Mouse (Mus musculus): Measurements from ENCODE around the gene Tdg. TPM values are rescaled to one million over a fixed set of nuclear protein-coding genes. Genes with fewer than 3 reads are reported as not detected.

The Tdg gene
- polyA plus RNA-seq, 1 experiment from 2014 or later: 147 TPM

DNA sequence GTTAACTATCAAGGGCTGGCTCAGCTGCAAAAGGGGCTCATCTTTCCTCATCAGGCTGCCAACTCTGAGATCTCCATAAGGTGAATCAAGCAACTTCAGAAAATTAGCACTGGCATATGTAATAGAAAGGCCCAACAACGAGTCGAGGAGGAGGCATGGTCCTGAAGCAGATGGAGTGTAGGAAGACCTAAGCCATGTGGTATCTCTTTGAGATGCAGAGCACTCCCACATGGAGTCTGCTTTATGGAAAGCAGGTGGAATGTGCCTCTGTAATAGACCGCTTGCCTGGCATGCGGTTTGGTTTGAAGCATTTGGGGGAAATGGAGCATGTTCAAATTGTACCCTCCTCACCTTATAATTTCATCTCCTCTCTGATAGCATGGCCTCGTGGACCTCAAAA, 51.1 kb downstream of the Tdg start:
- ATAC-seq: no peak
- H3K27me3 ChIP-seq (ENCODE audit: control insufficient read depth, insufficient read depth, low read depth, low read length): no peaks in the 10 kb centered on the region
- WGBS: 92% methylated on average over 5 of the region's 5 CpGs

DNA sequence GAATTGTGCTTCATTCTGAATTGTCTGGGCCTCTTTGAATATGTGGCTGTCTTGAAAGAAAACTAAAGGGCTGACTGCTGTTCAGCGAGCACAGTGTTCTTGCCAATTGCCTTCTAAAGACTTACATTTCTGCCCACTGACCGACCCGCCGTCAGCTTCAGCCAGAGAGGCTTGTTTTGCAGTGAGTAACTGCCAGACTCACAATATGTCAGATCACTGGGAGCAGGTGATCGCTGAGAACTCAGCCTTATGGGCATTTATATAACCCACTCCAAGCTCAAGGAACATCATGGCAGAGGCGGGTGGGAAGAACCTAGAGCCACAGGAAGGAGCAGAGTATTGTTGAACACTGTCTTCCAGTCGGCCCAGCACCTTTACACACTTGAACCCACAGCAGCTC, 52.0 kb downstream of the Tdg start:
- Histone ChIP-seq H3K9me3 (replicated peaks; ENCODE audit: control insufficient read depth, low read length, poor library complexity, severe bottlenecking) (no peaks in the 10 kb centered on the region), H3K4me3 (ENCODE audit: low read depth, low read length) (no peak overlapping the region), H3K27me3 (ENCODE audit: control insufficient read depth, insufficient read depth, low read depth, low read length) (no peaks in the 10 kb centered on the region), H3K4me2 (ENCODE audit: low read length) (no peak overlapping the region), H3K27ac (ENCODE audit: low read length) (no peak overlapping the region), H3K4me1 (ENCODE audit: control insufficient read depth, insufficient read depth, low read length) (no peaks in the 10 kb centered on the region), H3K36me3 (ENCODE audit: control insufficient read depth, insufficient read depth, low read length) (no peaks in the 10 kb centered on the region), H3K9ac (ENCODE audit: low read depth, low read length) (no peak overlapping the region)
- ATAC-seq: no peak
- 87% methylated on average over 7 of the region's 7 CpGs for WGBS

More for the DNA sequence above, 51.1 kb downstream of the Tdg start:
- Histone ChIP-seq H3K9ac (ENCODE audit: low read depth, low read length) (no peak overlapping the region), H3K36me3 (ENCODE audit: control insufficient read depth, insufficient read depth, low read length) (no peaks in the 10 kb centered on the region), H3K27ac (ENCODE audit: low read length) (no peak overlapping the region), H3K4me1 (ENCODE audit: control insufficient read depth, insufficient read depth, low read length) (no peaks in the 10 kb centered on the region), H3K4me2 (ENCODE audit: low read length) (no peak overlapping the region), H3K4me3 (ENCODE audit: low read depth, low read length) (no peak overlapping the region), H3K9me3 (replicated peaks; ENCODE audit: control insufficient read depth, low read length, poor library complexity, severe bottlenecking) (no peaks in the 10 kb centered on the region)

DNA sequence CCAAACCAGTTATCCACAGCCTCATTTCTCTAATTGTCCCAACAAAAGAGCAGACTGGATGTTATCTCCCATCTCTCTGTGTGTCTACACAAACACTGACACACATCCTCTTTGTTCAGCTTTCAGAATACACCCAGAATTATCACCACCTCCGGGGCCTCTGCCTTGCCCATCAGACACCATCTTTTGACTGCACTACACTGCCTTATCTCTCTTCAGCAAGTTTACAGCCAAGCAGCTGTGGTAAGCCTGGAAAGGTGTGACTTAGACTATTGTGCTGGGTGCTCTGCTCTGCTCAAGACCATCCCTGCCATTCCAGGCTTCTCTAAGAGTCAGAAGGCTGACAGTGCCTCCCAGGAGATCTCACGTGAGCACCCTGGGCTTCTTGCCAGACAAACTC, 55.8 kb downstream of the Tdg start:
- ATAC-seq: no peak
- Histone ChIP-seq H3K27ac (ENCODE audit: low read length) (no peak overlapping the region), H3K9ac (ENCODE audit: low read depth, low read length) (no peak overlapping the region), H3K4me1 (ENCODE audit: control insufficient read depth, insufficient read depth, low read length) (peaks cover 3% of the 10 kb centered on the region; the same call in 1 of the 2 replicates), H3K9me3 (replicated peaks; ENCODE audit: control insufficient read depth, low read length, poor library complexity, severe bottlenecking) (no peaks in the 10 kb centered on the region), H3K27me3 (ENCODE audit: control insufficient read depth, insufficient read depth, low read depth, low read length) (no peaks in the 10 kb centered on the region), H3K4me3 (ENCODE audit: low read depth, low read length) (no peak overlapping the region), H3K36me3 (ENCODE audit: control insufficient read depth, insufficient read depth, low read length) (no peaks in the 10 kb centered on the region), H3K4me2 (ENCODE audit: low read length) (no peak overlapping the region)
- WGBS: 70% methylated on average over 2 of the region's 2 CpGs

DNA sequence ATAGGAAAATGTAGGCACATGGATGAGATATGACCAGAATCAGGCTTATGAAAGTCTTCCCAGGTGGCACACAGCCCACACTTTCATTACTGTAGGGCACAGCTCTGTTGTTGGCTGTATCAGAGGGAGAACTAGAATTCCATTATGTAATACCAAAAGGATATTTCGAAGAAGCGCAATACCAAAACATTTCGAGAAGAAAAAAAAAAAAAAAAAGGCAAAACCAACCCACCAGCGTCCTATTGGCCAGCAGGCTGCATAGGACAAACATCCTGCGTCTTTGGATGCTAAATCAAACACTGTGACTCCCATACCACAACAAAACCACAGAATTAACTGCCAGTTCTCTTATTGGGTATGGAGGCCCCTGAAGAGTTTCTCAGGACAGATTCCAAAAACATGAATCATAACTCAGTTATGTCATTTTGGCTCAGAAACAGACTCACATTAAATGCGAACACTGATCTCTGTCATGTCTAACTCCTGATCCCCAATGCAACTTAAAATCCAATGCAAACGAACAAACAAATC, 60.1 kb downstream of the Tdg start:
- 84% methylated on average over 7 of the region's 7 CpGs for WGBS
- no peak for ATAC-seq
- H3K9me3 ChIP-seq (replicated peaks; ENCODE audit: control insufficient read depth, low read length, poor library complexity, severe bottlenecking): no peaks in the 10 kb centered on the region
- H3K4me3 ChIP-seq (ENCODE audit: low read depth, low read length): no peak overlapping the region
- H3K27ac ChIP-seq (ENCODE audit: low read length): no peak overlapping the region
- no peaks in the 10 kb centered on the region for H3K36me3 ChIP-seq (ENCODE audit: control insufficient read depth, insufficient read depth, low read length)
- H3K27me3 ChIP-seq (ENCODE audit: control insufficient read depth, insufficient read depth, low read depth, low read length): no peaks in the 10 kb centered on the region
- peaks cover 4% of the 10 kb centered on the region for H3K4me1 ChIP-seq (ENCODE audit: control insufficient read depth, insufficient read depth, low read length)
- no peak overlapping the region; the same call in 1 of the 2 replicates for H3K4me2 ChIP-seq (ENCODE audit: low read length)
- no peak overlapping the region for H3K9ac ChIP-seq (ENCODE audit: low read depth, low read length)

DNA sequence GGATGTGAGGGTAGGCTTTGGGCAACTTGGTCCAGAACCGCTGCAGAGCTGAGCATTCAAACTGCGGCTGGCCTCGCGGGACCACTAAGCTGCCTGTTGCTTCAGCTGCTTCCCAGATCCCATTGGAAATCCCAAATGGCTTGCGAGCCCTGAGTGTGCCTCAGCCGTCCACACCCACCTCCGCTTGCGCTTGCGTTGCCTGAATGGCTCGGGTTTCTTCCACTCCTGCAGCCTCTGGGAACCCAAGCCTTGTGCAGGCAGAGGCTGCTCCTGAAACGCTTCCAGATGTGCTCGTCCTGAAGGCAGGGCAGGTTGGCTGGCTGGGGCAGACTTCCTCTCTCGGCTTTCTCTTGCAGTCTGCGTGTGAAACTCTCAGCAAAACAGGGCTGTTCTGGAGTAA, 60.9 kb downstream of the Tdg start, which contains the start of gene Glt8d2:
Glt8d2 (minus strand) TSS at position 157 of the 400 bp plus-strand sequence.
- H3K4me1 ChIP-seq (ENCODE audit: control insufficient read depth, insufficient read depth, low read length): peaks cover 4% of the 10 kb centered on the region
- H3K36me3 ChIP-seq (ENCODE audit: control insufficient read depth, insufficient read depth, low read length): no peaks in the 10 kb centered on the region
- H3K9ac ChIP-seq (ENCODE audit: low read depth, low read length): peak within 1 kb of the TSS; percentile 44; the same call in 1 of the 2 replicates
- peak within 1 kb of the TSS; percentile 18 for H3K4me3 ChIP-seq (ENCODE audit: low read depth, low read length)
- ATAC-seq: no peak
- peak within 1 kb of the TSS; percentile 47 for H3K4me2 ChIP-seq (ENCODE audit: low read length)
- no peaks in the 10 kb centered on the region for H3K27me3 ChIP-seq (ENCODE audit: control insufficient read depth, insufficient read depth, low read depth, low read length)
- no peak within 1 kb of the TSS for H3K27ac ChIP-seq (ENCODE audit: low read length)
- WGBS: 4% methylated on average over 14 of the region's 14 CpGs
- H3K9me3 ChIP-seq (replicated peaks; ENCODE audit: control insufficient read depth, low read length, poor library complexity, severe bottlenecking): no peaks in the 10 kb centered on the region

DNA sequence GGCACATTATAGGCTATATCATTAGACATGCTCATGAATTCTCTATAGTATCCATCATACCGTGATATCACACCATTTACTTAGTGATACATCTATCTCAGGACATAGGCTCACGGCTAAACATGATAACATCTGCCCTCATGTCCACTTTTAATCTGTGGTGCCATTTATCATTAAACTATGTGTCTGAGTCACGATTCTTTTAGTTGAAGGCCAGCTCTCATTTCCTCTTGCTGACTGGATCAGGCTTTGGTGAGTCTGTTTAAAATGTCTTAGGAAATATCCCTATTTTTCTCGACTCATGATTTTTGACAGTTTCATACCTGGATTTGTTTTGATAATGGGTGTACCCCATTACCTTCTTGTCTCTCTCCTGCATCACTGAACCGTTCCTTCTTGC, 66.3 kb downstream of the Tdg start, which contains the start of gene Hcfc2:
Hcfc2 (plus strand) TSS at position 205 of the 400 bp plus-strand sequence.
- Histone ChIP-seq H3K9ac (ENCODE audit: low read depth, low read length) (no peak within 1 kb of the TSS), H3K9me3 (replicated peaks; ENCODE audit: control insufficient read depth, low read length, poor library complexity, severe bottlenecking) (no peaks in the 10 kb centered on the region), H3K4me3 (ENCODE audit: low read depth, low read length) (no peak within 1 kb of the TSS), H3K4me2 (ENCODE audit: low read length) (no peak within 1 kb of the TSS), H3K27ac (ENCODE audit: low read length) (no peak within 1 kb of the TSS), H3K36me3 (ENCODE audit: control insufficient read depth, insufficient read depth, low read length) (no peaks in the 10 kb centered on the region), H3K27me3 (ENCODE audit: control insufficient read depth, insufficient read depth, low read depth, low read length) (no peaks in the 10 kb centered on the region), H3K4me1 (ENCODE audit: control insufficient read depth, insufficient read depth, low read length) (peaks cover 12% of the 10 kb centered on the region)
- no peak for ATAC-seq
- WGBS: 91% methylated on average over 5 of the region's 5 CpGs

DNA sequence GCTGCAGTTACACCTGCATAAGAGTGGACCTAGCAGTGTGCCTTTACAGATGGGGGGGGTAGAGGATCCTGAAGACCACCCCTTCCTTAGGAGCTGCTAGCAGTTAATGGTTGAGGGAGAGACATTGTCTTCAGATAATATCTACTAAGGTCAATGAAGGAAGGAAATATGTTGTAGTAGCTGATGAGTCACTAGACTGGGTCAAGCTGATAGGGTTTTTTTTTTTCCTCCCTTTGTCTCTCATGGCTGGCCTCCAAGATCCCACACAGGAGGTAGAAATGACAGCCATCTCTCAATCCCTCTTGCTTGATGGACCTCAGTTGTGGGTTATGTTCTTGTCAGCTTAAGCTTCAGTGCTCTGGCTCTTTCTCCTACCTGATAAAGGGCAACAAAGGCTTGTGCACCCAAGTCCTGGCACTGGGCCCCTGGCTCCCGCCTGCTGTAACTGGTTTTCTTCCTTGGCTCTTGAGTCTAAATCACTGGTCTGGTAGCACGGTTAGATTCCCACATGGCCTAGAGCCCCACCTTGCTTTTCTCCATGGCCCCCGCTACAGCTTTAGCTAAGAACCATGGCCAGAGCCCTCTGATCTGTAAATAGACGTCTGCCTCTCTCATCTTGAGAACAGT, 66.9 kb downstream of the Tdg start:
- ATAC-seq: no peak
- no peak overlapping the region for H3K4me3 ChIP-seq (ENCODE audit: low read depth, low read length)
- H3K4me2 ChIP-seq (ENCODE audit: low read length): no peak overlapping the region
- no peak overlapping the region for H3K27ac ChIP-seq (ENCODE audit: low read length)
- no peaks in the 10 kb centered on the region for H3K27me3 ChIP-seq (ENCODE audit: control insufficient read depth, insufficient read depth, low read depth, low read length)
- H3K9ac ChIP-seq (ENCODE audit: low read depth, low read length): no peak overlapping the region
- no peaks in the 10 kb centered on the region for H3K9me3 ChIP-seq (replicated peaks; ENCODE audit: control insufficient read depth, low read length, poor library complexity, severe bottlenecking)
- H3K4me1 ChIP-seq (ENCODE audit: control insufficient read depth, insufficient read depth, low read length): peaks cover 14% of the 10 kb centered on the region
- H3K36me3 ChIP-seq (ENCODE audit: control insufficient read depth, insufficient read depth, low read length): 0 out of 2 replicates have a peak, but pooled peaks cover 3% of the 10 kb centered on the region
- WGBS: 70% methylated on average over 4 of the region's 4 CpGs

DNA sequence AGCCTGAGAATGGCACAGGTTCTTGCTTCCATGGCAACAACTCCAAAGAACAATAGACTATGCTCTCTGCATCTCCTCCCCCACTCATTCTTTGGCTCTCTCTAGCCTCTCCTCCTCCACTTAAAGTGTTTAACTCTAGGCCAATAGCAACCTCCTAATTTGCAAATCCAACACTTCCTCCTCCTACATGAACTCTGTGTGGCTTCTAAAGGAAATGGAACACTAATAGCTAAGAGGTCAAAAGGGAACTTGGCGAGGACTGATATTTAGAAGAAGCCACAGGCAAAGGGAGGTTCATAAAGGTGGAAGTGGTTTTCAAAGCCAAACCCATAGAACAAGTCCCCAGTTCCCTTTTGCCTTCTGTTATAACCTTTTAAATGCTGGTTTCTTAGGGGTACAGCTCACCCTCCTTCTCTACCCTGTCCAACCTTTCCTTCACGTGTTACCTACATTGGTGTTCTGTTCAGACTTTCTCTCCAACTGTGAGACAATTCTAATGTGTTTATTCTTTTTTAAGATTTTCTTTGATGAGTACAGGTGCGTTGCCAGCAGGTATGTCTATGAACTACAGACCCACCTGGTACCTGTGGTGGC, 67.8 kb downstream of the Tdg start:
- peaks cover 14% of the 10 kb centered on the region for H3K4me1 ChIP-seq (ENCODE audit: control insufficient read depth, insufficient read depth, low read length)
- H3K4me2 ChIP-seq (ENCODE audit: low read length): no peak overlapping the region
- H3K4me3 ChIP-seq (ENCODE audit: low read depth, low read length): no peak overlapping the region
- H3K27ac ChIP-seq (ENCODE audit: low read length): no peak overlapping the region
- 87% methylated on average over 3 of the region's 3 CpGs for WGBS
- no peaks in the 10 kb centered on the region for H3K27me3 ChIP-seq (ENCODE audit: control insufficient read depth, insufficient read depth, low read depth, low read length)
- no peaks in the 10 kb centered on the region for H3K9me3 ChIP-seq (replicated peaks; ENCODE audit: control insufficient read depth, low read length, poor library complexity, severe bottlenecking)
- no peak overlapping the region for H3K9ac ChIP-seq (ENCODE audit: low read depth, low read length)
- ATAC-seq: no peak
- 0 out of 2 replicates have a peak, but pooled peaks cover 3% of the 10 kb centered on the region for H3K36me3 ChIP-seq (ENCODE audit: control insufficient read depth, insufficient read depth, low read length)

DNA sequence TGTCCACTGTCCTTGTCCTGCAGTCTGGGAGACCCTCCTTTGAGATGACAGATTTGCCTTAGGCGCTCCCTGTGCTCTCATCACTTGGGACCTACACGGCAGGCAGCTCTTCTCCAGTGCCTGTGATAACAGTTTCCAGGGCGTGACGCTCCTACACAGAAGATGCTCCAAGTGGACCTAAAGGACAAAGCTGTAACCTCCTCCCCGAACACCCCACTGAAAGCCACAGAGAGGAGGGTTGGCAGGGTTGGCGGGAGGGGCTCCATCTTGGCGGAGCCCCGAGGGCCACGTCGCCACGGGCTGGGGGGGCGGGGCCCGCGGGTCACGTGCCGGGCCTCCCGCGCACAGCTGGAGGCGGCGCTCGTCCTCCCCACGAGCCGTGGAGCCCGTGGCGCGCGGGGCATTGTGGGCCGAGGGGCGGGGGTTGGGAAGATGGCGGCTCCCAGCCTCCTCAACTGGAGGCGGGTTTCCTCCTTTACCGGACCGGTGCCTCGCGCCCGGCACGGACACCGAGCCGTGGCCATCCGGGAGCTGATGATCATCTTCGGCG, 69.2 kb downstream of the Tdg start:
- H3K27me3 ChIP-seq (ENCODE audit: control insufficient read depth, insufficient read depth, low read depth, low read length): no peaks in the 10 kb centered on the region
- peak overlapping the region; percentile 90 for H3K4me3 ChIP-seq (ENCODE audit: low read depth, low read length)
- peak overlapping the region; percentile 59 for H3K4me2 ChIP-seq (ENCODE audit: low read length)
- no peaks in the 10 kb centered on the region for H3K9me3 ChIP-seq (replicated peaks; ENCODE audit: control insufficient read depth, low read length, poor library complexity, severe bottlenecking)
- peak overlapping the region; percentile 90 for H3K9ac ChIP-seq (ENCODE audit: low read depth, low read length)
- H3K4me1 ChIP-seq (ENCODE audit: control insufficient read depth, insufficient read depth, low read length): peaks cover 14% of the 10 kb centered on the region
- peaks cover 6% of the 10 kb centered on the region; the same call in 1 of the 2 replicates for H3K36me3 ChIP-seq (ENCODE audit: control insufficient read depth, insufficient read depth, low read length)
- under 1% methylated on average over 41 of the region's 42 CpGs for WGBS
- ATAC-seq: peak; percentile 94
- H3K27ac ChIP-seq (ENCODE audit: low read length): peak overlapping the region; percentile 86

Data from midbrain, embryonic 16.5 days (tissue).